Mouse (Mus musculus): ENCODE measurements around the gene Prkar2b. TPM values are rescaled to one million over a fixed set of nuclear protein-coding genes. Genes with fewer than 3 reads are reported as not detected.
A peak's percentile ranks its signal among the peaks of the same experiment; 100 is the strongest.

Prkar2b gene
- total RNA-seq, 1 experiment from 2014 or later: 87.5 TPM

GRCm38 (mm10) chr12:31920464-31921405, 140.4 kb downstream of the Prkar2b start:
- no peak for ATAC-seq (replicated peaks in 1 of 2; ENCODE audit: insufficient read depth in 1 of 2, low FRiP score in 2 of 2, low TSS enrichment in 1 of 2, low read depth in 1 of 2, poor library complexity in 2 of 2, severe bottlenecking in 2 of 2)

- peak; percentile 91 to 92 for ATAC-seq (replicated peaks in 1 of 2; ENCODE audit: insufficient read depth in 1 of 2, low FRiP score in 2 of 2, low TSS enrichment in 1 of 2, low read depth in 1 of 2, poor library complexity in 2 of 2, severe bottlenecking in 2 of 2)
Observed at GRCm38 (mm10) chr12:31917245-31917644, 143.9 kb downstream of the Prkar2b start.

- no peak for ATAC-seq (replicated peaks in 1 of 2; ENCODE audit: insufficient read depth in 1 of 2, low FRiP score in 2 of 2, low TSS enrichment in 1 of 2, low read depth in 1 of 2, poor library complexity in 2 of 2, severe bottlenecking in 2 of 2)
Observed at GRCm38 (mm10) chr12:31916691-31917090, 144.4 kb downstream of the Prkar2b start.

DNA sequence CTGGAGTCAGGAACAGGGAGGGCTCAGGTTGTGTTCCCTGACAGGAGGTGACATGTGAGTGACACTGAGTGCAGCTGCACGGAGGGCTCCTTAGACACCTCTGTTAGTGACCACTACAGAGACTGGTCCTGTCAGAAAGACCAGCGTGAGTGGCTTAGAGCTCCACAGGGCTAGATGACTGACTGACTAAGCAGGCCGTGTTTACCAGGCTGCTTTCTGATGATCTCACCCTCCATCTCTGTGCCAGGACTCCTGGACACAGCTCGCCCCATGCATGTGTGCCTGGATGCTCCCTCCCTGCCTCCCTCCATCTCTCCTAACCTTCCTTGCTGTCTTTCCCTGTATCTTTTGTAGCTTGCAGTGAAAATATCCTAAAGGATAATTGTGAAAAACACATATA, 147.5 kb downstream of the Prkar2b start:
- no peak for ATAC-seq (replicated peaks in 1 of 2; ENCODE audit: insufficient read depth in 1 of 2, low FRiP score in 2 of 2, low TSS enrichment in 1 of 2, low read depth in 1 of 2, poor library complexity in 2 of 2, severe bottlenecking in 2 of 2)

DNA sequence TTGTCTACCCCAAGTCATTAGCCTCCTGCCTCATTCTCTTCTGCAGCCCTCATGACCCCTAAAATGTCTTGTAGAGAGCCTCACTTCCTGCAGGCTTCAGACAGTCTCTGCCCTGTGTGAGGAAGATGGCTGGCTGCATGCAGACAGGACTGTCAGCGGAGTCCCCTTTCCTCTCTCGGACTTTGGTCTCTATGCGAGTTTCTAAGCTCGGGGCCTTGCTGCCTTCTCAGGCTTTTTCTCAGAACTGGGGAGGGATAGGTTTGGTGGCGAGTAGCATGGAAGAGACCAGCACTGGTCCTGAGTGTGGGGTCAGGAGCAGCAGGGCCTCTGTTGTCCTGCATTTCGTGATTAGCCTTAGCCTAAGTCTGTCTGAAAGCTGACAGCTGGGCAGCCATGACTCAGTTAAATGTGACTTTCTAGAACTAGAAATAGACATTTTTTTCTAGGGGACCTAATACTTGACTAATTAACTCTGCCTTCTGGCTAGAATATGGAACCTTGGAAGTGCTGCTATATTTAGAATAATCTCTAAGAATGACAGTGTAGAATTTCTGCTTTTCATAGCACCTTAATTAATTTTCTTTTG, 148.0 kb downstream of the Prkar2b start:
- ATAC-seq (replicated peaks in 1 of 2; ENCODE audit: insufficient read depth in 1 of 2, low FRiP score in 2 of 2, low TSS enrichment in 1 of 2, low read depth in 1 of 2, poor library complexity in 2 of 2, severe bottlenecking in 2 of 2): no peak

Other genes starting within 250 kb of the Prkar2b start
- gene Hbp1, start 110.8 kb downstream of the Prkar2b start, total RNA-seq (2017): 93.9 and 127 TPM in 2 replicates
- 53.0 and 68.8 TPM in 2 replicates for gene Pik3cg, start 147.4 kb upstream of the Prkar2b start, total RNA-seq (2017)

Data from hematopoietic stem cell, adult 5-6 weeks (primary cell).